Mouse (Mus musculus): ENCODE measurements at regions not wholly inside any gene's neighbourhood (a gene's known extent, or its start where the extent isn't known, plus 50 kb on each side); places are given as distances from the start of the nearest gene placed in this dataset.

DNA sequence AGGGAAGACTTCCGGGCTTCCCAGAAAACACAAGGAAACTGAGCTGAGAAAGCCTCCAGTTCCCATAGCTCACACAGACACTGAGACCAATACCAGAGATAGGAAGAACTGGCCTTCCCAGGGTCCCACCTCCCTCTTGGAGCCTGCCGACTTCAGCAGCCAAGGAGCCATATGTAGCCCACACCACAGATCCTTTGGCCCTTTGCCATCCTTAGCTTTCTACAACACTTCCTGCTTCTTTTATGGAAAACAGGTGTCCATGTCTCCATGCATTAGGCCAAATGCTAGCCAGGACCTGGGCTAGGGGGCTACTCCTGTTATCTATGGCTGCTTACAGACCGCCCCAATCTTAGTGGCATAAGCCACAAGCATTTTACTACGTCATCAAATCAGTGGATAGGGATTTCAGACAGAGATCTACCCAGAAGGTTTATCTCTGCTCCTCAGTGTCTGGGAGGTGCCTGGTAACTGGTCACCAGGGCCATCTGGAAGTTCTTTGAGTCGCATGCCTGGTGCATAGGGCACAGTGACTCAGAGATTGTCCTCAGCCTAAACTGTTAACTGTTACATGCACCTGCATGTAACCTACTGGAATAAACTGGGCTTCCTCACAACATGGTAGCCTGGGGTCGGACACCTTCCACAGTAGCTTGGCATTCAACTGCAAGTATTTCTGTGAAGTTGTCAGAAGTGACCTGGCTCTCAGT, 378.4 kb downstream of the H2al1j start:
- DNase-seq, result no peak
- intact Hi-C loops (cut with DNase I), result no loop called here

DNA sequence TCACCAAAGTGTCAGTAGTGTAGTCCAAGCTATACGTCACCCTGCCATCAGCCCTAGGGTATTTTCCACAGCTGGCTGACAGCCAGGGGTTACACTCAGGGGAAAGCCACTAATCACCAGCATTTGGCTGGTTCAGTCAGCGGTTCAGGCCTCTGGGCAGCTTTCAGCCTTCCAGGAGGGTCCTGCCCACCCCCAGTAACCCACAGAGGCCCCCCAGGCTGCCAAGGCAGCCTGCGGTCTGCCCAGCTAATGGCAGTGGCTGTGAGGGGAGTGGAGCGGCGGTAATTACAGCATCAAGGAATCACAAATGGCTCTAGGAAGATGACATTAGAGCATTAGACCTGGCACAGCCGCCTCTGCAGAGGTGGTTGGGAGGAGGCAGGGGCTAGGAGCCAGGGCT, 379.7 kb downstream of the H2al1j start:
- intact Hi-C loops (cut with DNase I), result no loop called here
- no peak for DNase-seq

- intact Hi-C loops (cut with DNase I), result no loop called here
Measured at GRCm38 (mm10) chrX:11708325-11708724, 380.7 kb downstream of the H2al1j start.

GRCm38 (mm10) chrX:11709326-11709725, 381.7 kb downstream of the H2al1j start:
- intact Hi-C loops (cut with DNase I), result no loop called here
- no peak for DNase-seq

More at GRCm38 (mm10) chrX:11708325-11708724, 380.7 kb downstream of the H2al1j start:
- DNase-seq, result no peak

- intact Hi-C loops (cut with DNase I), result no loop called here
- no peak for DNase-seq
Measured at GRCm38 (mm10) chrX:11713423-11713822, 385.8 kb downstream of the H2al1j start.

DNA sequence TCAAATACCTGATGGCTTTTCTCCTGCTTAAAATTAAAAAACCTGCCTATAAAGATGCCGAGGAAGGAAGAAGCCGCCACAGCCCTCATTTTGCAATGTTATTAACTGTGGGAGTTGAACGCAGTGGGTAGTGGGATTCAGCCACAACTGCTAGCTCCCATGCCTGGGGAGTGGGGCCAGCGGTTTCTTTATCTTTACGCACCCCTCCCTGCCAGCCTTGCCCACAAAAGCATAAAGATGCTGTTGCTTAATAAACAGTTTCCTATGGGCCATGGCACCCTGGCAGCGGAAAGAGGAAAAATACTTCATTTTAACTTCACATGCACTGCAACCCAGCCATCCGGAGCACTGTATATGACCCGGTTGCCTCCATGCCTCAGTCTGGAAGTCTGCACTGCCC, 389.2 kb downstream of the H2al1j start:
- no peak for DNase-seq
- intact Hi-C loops (cut with DNase I), result no loop called here

- intact Hi-C loops (cut with DNase I), result no loop called here
- DNase-seq, result no peak
Measured at GRCm38 (mm10) chrX:11718778-11719177, 391.2 kb downstream of the H2al1j start.

- no peak for DNase-seq
- intact Hi-C loops (cut with DNase I), result no loop called here
Measured at GRCm38 (mm10) chrX:11720517-11720916, 392.9 kb downstream of the H2al1j start.

- no peak for DNase-seq
- intact Hi-C loops (cut with DNase I), result no loop called here
Measured at GRCm38 (mm10) chrX:11722730-11723129, 395.1 kb downstream of the H2al1j start.

DNA sequence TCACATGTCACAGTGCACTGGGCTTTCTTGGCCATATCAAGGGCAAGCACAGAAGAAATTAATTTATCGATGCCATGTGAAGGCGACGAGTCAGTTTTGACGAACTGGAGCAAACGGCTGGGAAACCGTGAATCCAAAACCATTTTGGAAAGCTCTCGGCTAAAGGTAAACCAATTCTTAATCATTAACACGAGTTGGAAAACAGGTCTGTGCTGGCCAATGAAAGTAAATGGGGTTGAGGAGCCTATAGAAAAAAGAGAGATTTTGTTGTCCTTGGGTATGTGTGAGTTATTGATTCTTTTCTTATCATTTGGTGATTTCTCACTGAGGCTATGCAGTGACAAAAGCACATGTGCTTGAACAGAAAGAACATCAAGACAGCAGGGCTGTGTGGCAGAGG, 397.1 kb downstream of the H2al1j start:
- DNase-seq, result no peak
- intact Hi-C loops (cut with DNase I), result no loop called here

GRCm38 (mm10) chrX:11726524-11727231, 399.1 kb downstream of the H2al1j start:
- DNase-seq, result no peak
- intact Hi-C loops (cut with DNase I), result no loop called here

- DNase-seq, result peak in 1 of 2 experiments; percentile 29
- intact Hi-C loops (cut with DNase I), result no loop called here
Measured at GRCm38 (mm10) chrX:11728481-11728880, 400.9 kb downstream of the H2al1j start.

GRCm38 (mm10) chrX:11729992-11730391, 402.4 kb downstream of the H2al1j start:
- intact Hi-C loops (cut with DNase I), result no loop called here
- DNase-seq, result no peak

DNA sequence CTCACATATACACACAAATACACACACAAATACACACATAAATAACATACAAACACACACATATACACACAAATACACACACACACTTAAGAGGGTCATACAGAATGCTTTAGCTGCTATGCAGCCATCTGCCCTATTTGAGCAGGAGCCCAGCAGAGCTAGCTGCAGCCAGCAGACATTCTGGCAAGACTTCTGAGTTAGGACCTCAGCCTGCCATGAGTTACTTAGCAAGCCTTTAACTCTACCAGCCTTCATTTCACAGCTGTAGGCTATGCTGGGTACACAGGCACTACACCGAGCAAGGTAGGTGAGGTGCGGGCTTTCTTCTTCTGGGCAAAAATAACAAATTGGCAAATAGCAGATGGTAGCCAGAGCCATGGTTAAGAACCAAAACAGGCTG, 404.7 kb downstream of the H2al1j start:
- no peak for DNase-seq
- intact Hi-C loops (cut with DNase I), result no loop called here

GRCm38 (mm10) chrX:11734505-11735435, 407.1 kb downstream of the H2al1j start:
- intact Hi-C loops (cut with DNase I), result no loop called here
- no peak for DNase-seq

DNA sequence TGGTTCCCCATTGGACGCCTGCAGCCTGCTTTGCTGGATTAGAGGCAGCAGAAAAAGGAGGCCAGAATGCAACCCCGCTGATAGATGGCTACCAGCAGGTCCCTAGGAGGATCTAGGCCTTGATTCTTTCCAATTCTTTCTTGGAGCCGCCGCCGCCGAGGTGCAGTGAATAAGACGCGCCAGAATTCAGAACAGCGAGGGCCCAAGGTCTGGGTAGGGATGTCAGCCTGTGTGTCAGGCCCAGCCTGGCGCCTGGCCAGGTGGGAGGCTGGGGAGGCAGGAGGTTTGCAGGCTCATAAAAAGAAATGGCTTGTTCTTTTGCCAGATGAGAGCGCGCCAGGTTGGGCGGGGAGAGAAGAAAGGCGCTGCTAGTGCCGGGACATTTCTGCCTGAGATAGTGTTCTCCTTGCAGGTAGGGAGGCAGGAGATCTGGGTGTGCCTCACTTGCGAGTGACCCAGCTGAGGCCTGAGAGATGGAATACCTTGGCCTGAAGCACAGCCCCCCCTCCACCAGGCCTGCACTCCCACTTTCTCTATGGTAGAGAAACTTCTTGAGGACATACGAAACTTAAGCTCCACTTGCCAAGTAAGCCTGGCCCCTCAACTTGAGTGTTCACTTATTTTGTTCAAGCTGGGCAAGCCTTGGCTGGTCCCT, 408.0 kb downstream of the H2al1j start:
- intact Hi-C loops (cut with DNase I), result no loop called here
- DNase-seq, result peak; percentile 61 to 69

GRCm38 (mm10) chrX:11736481-11736880, 408.9 kb downstream of the H2al1j start:
- intact Hi-C loops (cut with DNase I), result no loop called here
- no peak for DNase-seq

- intact Hi-C loops (cut with DNase I), result no loop called here
- no peak for DNase-seq
Measured at GRCm38 (mm10) chrX:11739565-11739964, 411.9 kb downstream of the H2al1j start.

DNA sequence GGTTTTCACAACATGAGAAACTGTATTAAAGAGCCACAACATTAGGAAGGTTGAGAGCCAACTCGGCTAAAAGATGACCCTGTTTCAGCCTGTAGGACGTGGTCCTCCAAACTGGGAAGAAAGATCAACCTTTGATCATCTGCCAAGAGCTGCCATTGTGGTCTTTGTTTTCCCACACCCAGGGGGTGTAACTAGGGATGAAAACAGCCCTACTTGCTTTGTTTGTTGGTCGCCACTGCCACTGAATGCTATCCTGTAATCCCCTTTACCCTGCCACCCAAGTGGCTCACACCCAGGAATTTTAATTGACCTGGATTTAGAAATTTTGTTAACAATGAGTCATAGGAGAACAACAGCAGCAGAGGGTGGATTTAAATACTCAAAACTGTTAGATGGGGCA, 414.2 kb downstream of the Bcor start:
- intact Hi-C loops (cut with DNase I), result no loop called here
- no peak for DNase-seq

GRCm38 (mm10) chrX:11747386-11748121, 412.6 kb downstream of the Bcor start:
- no peak for DNase-seq
- intact Hi-C loops (cut with DNase I), result no loop called here
